Mouse (Mus musculus) hindbrain, embryonic 12.5 days (tissue): ENCODE results near the gene Shisa7. TPM values are rescaled to one million over a fixed set of nuclear protein-coding genes. Genes with fewer than 3 reads are reported as not detected.
A peak's percentile ranks its signal among the peaks of the same experiment; 100 is the strongest.
"Not testable (repeated sequence)": the region's sequence is repeated elsewhere in the genome, so short reads cannot be mapped to it uniquely, and the experiment has no call there.

ENCODE experiments used
- ATAC-seq: fragments of 200-750 bp; cut with Nextera tagmentation; 2 replicates; pipeline ENCODE4 v1.8.0; 2017; ENCODE audit warnings: moderate TSS enrichment; ENCODE audit not compliant: low FRiP score
- H3K27ac ChIP-seq: fragments of 300-500 bp; sonication (generic); 2 replicates; pipeline ENCODE4 v1.5.1; 2016; ENCODE audit warnings: mild to moderate bottlenecking
- H3K27me3 ChIP-seq: fragments of 300-500 bp; sonication (generic); 2 replicates; pipeline ENCODE4 v1.6.1; 2016; ENCODE audit warnings: mild to moderate bottlenecking
- H3K36me3 ChIP-seq: fragments of 300-500 bp; sonication (generic); 2 replicates; pipeline ENCODE4 v1.6.1; 2016; ENCODE audit warnings: mild to moderate bottlenecking
- H3K4me1 ChIP-seq: fragments of 300-500 bp; sonication (generic); 2 replicates; pipeline ENCODE4 v1.6.1; 2016
- H3K4me2 ChIP-seq: fragments of 300-500 bp; sonication (generic); replicated peaks from 2 replicates; pipeline ENCODE4 v1.6.1; 2016; ENCODE audit warnings: mild to moderate bottlenecking
- H3K4me3 ChIP-seq: fragments of 300-500 bp; sonication (generic); 2 replicates; pipeline ENCODE4 v1.5.1; 2016; ENCODE audit warnings: mild to moderate bottlenecking
- H3K9ac ChIP-seq: fragments of 300-500 bp; sonication (generic); 2 replicates; pipeline ENCODE4 v1.6.1; 2016; ENCODE audit warnings: mild to moderate bottlenecking, moderate library complexity
- H3K9me3 ChIP-seq: fragments of 300-500 bp; sonication (generic); replicated peaks from 2 replicates; pipeline ENCODE4 v1.6.1; 2016; ENCODE audit warnings: mild to moderate bottlenecking
- WGBS: fragments of 180-500 bp; shearing (Covaris S2); methylation state at CpG from one replicate; pipeline ENCODE4 v1.1.7; 2016; 5-methylcytosine and 5-hydroxymethylcytosine counted together
- polyA plus RNA-seq: library from polyadenylated mRNA; unstranded; fragments of >200 nt; fragmentation: Nextera tagmentation; extraction: Ambion mirVana; gene quantifications from 2 replicates; pipeline ENCODE4 v1.2.1, GENCODE M21; 2016

The Shisa7 gene
- polyA plus RNA-seq, 1 experiment from 2014 or later, result 6.7 TPM

DNA sequence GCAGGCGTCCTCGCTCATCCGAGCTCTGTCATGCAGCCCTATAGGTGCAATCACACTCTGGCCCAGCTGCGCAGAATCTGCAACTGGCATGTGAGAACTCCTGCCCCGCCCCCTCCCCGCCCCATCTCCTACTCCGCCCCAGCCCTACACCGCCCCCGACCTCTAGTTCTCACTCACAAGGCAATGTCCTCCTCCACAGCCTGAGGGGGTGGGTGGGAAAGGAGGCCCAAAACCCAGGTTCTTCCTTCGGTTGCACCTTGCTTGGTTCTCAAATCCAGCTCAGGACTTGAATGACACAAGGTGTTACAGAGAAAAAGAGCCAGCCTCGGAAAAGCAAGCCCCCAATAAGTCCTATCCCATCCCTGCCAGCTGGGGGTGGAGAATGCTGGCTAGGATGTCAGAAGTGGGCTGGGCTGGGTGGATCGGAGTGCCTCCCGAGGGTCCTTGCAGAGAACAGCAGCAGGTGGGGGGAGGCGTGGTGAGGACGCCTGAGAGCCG is 1.8 kb downstream of the Shisa7 start:
- Histone ChIP-seq H3K9me3 (no peaks in the 10 kb centered on the region), H3K36me3 (no peaks in the 10 kb centered on the region), H3K27me3 (peaks cover 44% of the 10 kb centered on the region), H3K4me1 (peaks cover 28% of the 10 kb centered on the region), H3K4me3 (peak overlapping the region; percentile 55), H3K4me2 (peak overlapping the region; percentile 90), H3K27ac (peak overlapping the region; percentile 79), H3K9ac (peak overlapping the region; percentile 69)
- peak; percentile 62 for ATAC-seq
- WGBS, result 2% methylated on average over 16 of the region's 16 CpGs

DNA sequence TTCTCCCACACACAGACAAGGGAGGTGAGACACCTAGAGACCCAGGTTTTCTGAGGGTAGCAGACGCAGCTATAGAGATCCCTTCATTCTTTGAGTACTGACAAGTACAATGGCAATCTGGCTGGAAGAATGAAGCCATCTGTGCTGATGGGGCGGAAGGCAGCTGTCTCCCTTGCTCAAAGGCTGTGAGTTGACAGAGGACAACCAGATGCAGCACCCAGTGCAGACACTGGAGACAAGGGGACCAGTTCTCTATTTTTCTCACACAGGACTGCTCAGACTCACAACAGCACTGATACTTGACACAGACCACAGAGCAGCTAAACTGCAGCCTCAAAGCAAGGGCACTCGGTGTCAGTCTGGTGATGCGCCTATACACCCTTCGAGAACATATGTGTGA is 2.4 kb downstream of the Shisa7 start:
- peak overlapping the region; percentile 69; the same call in 1 of the 2 replicates for H3K9ac ChIP-seq
- WGBS, result 48% methylated on average over 5 of the region's 5 CpGs
- H3K4me2 ChIP-seq, result peak overlapping the region; percentile 90
- H3K27ac ChIP-seq, result peak overlapping the region; percentile 79
- H3K27me3 ChIP-seq, result peaks cover 50% of the 10 kb centered on the region
- ATAC-seq, result 0 out of 2 replicates have a peak, but pooled peaks have one; percentile 2
- H3K36me3 ChIP-seq, result no peaks in the 10 kb centered on the region
- H3K9me3 ChIP-seq, result no peaks in the 10 kb centered on the region
- H3K4me3 ChIP-seq, result 0 out of 2 replicates have a peak overlapping the region, but pooled peaks have one; percentile 55
- peaks cover 28% of the 10 kb centered on the region for H3K4me1 ChIP-seq

DNA sequence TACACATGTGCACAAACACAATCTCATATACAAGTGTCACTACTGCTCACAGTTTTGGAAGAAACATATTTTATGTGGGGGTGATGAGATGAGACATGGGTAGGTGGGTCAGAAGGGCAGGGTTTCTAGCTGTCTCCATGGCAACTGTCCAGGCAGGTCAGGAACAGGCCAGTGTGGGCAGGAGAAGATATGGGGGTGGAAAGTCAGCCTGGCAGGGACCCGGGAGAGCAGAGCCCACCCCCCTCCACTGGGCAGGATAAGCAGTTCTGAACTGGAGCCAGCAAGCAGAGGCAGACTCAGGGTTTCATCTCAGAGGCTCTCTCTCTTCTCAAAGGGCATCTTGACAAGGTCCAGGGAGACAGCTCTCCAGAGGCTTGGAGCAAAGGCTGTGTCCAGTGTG is 6.9 kb downstream of the Shisa7 start:
- no peak for ATAC-seq
- no peak overlapping the region for H3K9ac ChIP-seq
- peaks cover 66% of the 10 kb centered on the region for H3K27me3 ChIP-seq
- no peak overlapping the region for H3K4me3 ChIP-seq
- H3K36me3 ChIP-seq, result no peaks in the 10 kb centered on the region
- H3K4me2 ChIP-seq, result no peak overlapping the region
- H3K9me3 ChIP-seq, result no peaks in the 10 kb centered on the region
- H3K27ac ChIP-seq, result no peak overlapping the region
- 20% methylated on average over 1 of the region's 1 CpGs for WGBS
- H3K4me1 ChIP-seq, result peaks cover 22% of the 10 kb centered on the region

DNA sequence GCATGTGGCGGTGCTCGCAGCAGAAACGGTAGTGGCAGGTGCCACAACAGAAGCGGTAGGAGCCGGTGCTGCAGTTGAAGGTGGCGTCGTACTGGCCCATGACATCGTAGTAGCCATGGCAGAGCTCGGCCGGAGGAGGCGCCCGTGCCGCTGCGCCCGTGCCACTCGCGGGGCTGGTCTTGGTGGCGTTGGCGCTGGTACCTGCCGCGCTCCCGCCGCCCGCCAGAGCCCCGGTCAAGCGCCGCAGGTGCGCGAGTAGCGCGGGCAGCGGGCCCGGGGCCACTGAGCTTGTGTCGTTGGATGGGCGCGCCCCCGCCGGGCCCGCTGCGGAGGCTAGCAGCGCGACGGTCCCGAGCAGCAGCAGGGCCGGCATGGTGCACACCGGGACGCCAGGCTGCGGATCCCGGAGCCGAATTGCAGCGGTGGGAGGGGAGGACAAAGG is 8.1 kb downstream of the Shisa7 start:
- ATAC-seq, result peak; percentile 92
- Histone ChIP-seq H3K9me3 (0 out of 2 replicates have a peak, but pooled peaks cover 3% of the 10 kb centered on the region), H3K9ac (peak overlapping the region; percentile 84), H3K4me2 (peak overlapping the region; percentile 93), H3K27ac (peak overlapping the region; percentile 90), H3K4me3 (peak overlapping the region; percentile 60), H3K36me3 (0 out of 2 replicates have a peak, but pooled peaks cover 3% of the 10 kb centered on the region), H3K27me3 (peaks cover 66% of the 10 kb centered on the region), H3K4me1 (peaks cover 10% of the 10 kb centered on the region)
- WGBS, result under 1% methylated on average over 50 of the region's 51 CpGs

DNA sequence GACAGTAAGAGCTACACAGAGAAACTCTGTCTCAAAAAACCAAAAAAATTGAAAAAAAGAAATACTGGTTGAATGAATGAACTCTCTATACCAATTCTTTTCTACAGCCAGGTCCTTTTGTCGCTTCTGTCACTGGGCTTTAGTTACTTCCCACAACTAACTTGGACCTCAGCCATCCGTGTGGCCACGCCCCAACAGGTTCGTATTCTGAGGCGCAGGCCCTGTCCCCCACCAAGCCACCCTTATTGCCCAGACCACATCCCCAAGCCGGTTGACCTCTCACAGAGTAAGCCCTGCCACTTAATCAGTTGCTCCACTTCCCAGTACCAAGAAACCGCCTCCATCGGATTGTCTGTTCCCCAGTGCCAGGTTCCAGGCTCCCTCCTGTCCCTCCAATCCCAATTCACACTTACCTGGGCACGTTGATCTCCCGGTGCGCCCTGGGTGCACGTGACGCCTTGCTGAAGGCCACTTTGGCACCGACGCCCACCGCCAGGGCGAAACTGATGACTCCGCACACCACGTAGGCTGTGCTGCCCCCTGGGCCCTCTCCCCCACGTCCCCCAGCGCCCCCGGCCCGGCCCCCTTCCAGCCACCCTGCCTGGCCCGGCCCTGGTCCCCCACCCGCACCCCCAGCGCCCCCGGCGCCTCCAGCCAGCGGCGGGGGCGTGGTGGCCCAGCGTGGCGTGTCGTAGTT is 8.7 kb downstream of the Shisa7 start:
- 0 out of 2 replicates have a peak, but pooled peaks cover 3% of the 10 kb centered on the region for H3K36me3 ChIP-seq
- H3K27me3 ChIP-seq, result peaks cover 70% of the 10 kb centered on the region
- peak overlapping the region; percentile 60 for H3K4me3 ChIP-seq
- H3K9me3 ChIP-seq, result 0 out of 2 replicates have a peak, but pooled peaks cover 3% of the 10 kb centered on the region
- peaks cover 13% of the 10 kb centered on the region for H3K4me1 ChIP-seq
- WGBS, result 5% methylated on average over 34 of the region's 34 CpGs
- H3K4me2 ChIP-seq, result peak overlapping the region; percentile 93
- H3K27ac ChIP-seq, result peak overlapping the region; percentile 90
- peak; percentile 43 for ATAC-seq
- H3K9ac ChIP-seq, result peak overlapping the region; percentile 84

DNA sequence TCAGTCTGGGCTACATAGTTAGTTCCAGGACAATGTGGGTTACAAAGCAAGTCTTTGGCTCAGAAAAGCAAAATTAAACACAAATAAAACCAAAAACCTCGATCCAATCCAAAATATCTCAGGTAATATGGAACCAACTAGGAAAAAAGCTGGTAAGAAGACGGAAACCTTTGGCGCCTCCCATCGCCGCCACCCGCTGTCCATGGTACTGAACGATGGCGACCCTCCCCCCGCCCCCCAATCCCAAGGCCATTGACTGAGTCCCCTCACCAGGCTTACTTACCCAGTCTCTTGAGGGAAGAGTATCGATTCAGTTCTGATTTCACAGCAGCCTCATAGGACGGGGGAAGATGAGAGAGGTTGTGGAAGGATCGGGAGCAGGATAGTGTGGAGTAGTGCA is 14.0 kb downstream of the Shisa7 start:
- Histone ChIP-seq H3K36me3 (peaks cover 19% of the 10 kb centered on the region), H3K4me3 (no peak overlapping the region), H3K9ac (no peak overlapping the region), H3K27me3 (peaks cover 52% of the 10 kb centered on the region), H3K4me2 (no peak overlapping the region), H3K27ac (no peak overlapping the region), H3K9me3 (0 out of 2 replicates have a peak, but pooled peaks cover 3% of the 10 kb centered on the region), H3K4me1 (0 out of 2 replicates have a peak, but pooled peaks cover 2% of the 10 kb centered on the region)
- 6% methylated on average over 12 of the region's 12 CpGs for WGBS
- ATAC-seq, result no peak

DNA sequence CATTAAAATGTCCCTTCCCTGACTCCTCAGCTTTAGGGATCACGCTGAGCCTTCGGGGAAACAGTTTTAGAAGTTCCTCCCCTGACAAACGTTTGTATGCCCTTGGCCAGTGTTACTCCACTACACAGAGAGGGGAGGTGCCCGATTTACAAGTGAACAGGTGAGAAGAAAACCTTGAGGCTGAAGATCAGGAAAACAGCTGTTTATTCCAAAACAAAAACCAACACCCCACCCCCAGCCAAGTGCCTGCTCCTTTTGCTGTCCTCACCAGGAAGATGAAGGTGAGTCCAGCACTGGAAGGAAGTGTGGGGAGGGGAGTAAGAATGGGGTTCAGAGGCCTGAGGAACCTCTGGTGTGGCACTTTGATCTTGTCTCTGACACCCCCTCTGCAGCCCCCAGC is 19.1 kb downstream of the Shisa7 start:
- Histone ChIP-seq H3K9me3 (no peaks in the 10 kb centered on the region), H3K9ac (no peak overlapping the region), H3K27me3 (peaks cover 9% of the 10 kb centered on the region), H3K36me3 (peaks cover 17% of the 10 kb centered on the region), H3K27ac (no peak overlapping the region), H3K4me2 (no peak overlapping the region), H3K4me3 (no peak overlapping the region), H3K4me1 (no peaks in the 10 kb centered on the region)
- 56% methylated on average over 4 of the region's 4 CpGs for WGBS
- no peak for ATAC-seq

DNA sequence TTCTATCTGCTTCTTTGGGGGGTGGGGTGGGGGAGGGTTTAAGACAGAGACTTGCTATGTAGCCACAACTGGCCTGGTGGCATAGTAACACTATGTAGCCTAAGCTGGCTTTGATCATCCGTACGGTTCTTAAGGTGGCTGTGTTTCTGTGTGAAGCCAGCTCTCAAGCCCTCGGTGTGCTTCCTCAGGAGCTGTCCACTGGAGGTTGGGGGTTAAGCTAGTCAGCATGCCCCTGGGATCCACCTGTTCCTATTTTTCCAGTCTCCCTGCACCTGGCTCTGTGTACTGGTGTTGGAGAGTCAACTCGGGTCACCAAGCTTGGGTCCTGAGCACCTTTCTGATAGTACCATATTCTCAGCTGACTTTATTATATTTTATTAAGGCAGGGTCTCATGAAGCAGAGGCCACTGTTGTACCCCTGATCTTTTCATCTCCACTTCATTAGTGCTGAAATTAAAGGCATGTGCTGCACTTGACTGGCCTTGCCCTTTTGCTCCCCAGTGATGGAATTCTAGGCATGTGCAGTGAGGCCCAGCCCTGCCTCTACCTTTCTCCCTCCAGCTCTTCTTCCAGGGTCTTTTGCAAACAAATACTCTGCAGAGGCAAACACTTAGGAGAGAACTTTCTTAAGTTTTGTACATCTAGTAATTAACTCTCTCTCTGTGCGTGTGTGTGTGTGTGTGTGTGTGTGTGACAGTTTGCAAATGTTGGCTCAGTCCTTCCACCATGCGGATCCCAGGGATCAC is 22.2 kb downstream of the Shisa7 start:
- no peaks in the 10 kb centered on the region for H3K4me1 ChIP-seq
- no peak overlapping the region for H3K9ac ChIP-seq
- no peaks in the 10 kb centered on the region for H3K27me3 ChIP-seq
- H3K36me3 ChIP-seq, result no peaks in the 10 kb centered on the region
- ATAC-seq, result no peak
- H3K4me2 ChIP-seq, result no peak overlapping the region
- no peaks in the 10 kb centered on the region for H3K9me3 ChIP-seq
- no peak overlapping the region for H3K4me3 ChIP-seq
- WGBS, result 75% methylated on average over 6 of the region's 6 CpGs
- H3K27ac ChIP-seq, result no peak overlapping the region

DNA sequence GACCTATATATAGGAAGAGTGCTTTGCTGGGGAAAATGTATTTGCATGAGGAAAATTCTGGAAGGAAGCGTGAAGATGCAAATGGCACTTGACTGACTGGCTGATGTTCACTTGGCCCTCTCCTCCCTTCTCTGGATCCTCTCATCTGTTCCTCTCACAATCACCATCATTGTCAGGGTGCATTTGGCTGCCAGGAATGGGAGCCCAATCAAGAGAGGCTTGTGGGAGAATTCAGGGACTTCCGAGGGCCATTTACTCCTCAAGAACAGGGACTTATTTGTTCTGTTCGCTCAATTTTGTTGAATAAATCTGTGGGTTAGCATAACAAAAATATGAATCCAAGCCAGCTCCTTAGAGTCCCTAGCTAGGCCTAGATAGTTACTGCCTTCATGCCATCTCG is 22.8 kb downstream of the Shisa7 start:
- no peak overlapping the region for H3K9ac ChIP-seq
- 84% methylated on average over 4 of the region's 4 CpGs for WGBS
- H3K9me3 ChIP-seq, result no peaks in the 10 kb centered on the region
- no peak overlapping the region for H3K4me2 ChIP-seq
- H3K27ac ChIP-seq, result no peak overlapping the region
- no peaks in the 10 kb centered on the region for H3K4me1 ChIP-seq
- H3K4me3 ChIP-seq, result no peak overlapping the region
- ATAC-seq, result no peak
- no peaks in the 10 kb centered on the region for H3K36me3 ChIP-seq
- no peaks in the 10 kb centered on the region for H3K27me3 ChIP-seq

DNA sequence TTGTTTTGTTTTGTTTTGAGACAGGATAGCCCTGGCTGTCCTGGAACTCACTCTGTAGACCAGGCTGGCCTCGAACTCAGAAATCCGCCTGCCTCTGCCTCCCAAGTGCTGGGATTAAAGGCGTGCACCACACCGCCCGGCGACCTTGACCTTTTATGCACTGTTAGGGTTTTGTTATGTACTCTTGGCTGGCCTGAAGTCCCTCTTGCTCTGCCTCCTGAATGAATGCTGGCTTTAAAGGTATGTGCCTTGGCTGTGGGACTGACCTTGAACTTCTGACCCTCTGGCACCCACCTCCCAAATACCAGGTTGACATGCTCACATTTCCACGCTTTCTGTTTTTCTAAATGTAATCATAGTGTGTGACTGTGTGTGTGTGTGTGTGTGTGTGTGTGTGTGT is 23.6 kb downstream of the Shisa7 start:
- H3K4me1 ChIP-seq, H3K9me3 ChIP-seq, H3K9ac ChIP-seq, H3K36me3 ChIP-seq, ATAC-seq, H3K4me3 ChIP-seq, H3K4me2 ChIP-seq, H3K27me3 ChIP-seq, H3K27ac ChIP-seq: not testable (repeated sequence)
- 93% methylated on average over 7 of the region's 7 CpGs for WGBS

DNA sequence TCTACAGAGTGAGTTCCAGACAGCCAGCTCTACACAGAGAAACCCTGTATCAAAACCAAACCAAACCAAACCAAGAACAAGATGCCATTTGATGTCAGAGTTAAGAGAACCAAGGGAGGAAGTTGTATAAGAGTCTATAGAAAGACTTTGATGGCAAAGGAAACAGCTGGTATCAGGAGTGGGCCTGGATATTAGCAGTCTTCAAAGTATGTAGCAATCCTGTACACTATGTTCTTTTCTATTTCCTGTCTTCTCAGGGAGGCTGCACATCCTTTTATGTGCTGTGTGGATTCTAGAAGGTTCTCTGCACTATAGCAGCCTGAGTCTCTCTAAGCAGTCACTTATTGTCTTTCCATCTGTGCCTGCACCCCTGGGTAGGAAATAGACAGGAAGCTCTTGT is 27.9 kb downstream of the Shisa7 start:
- no peak overlapping the region for H3K9ac ChIP-seq
- H3K27ac ChIP-seq, result no peak overlapping the region
- peaks cover 5% of the 10 kb centered on the region for H3K4me1 ChIP-seq
- H3K36me3 ChIP-seq, result no peaks in the 10 kb centered on the region
- H3K4me2 ChIP-seq, result no peak overlapping the region
- no peak for ATAC-seq
- H3K27me3 ChIP-seq, result no peaks in the 10 kb centered on the region
- H3K4me3 ChIP-seq, result no peak overlapping the region
- no peaks in the 10 kb centered on the region for H3K9me3 ChIP-seq

DNA sequence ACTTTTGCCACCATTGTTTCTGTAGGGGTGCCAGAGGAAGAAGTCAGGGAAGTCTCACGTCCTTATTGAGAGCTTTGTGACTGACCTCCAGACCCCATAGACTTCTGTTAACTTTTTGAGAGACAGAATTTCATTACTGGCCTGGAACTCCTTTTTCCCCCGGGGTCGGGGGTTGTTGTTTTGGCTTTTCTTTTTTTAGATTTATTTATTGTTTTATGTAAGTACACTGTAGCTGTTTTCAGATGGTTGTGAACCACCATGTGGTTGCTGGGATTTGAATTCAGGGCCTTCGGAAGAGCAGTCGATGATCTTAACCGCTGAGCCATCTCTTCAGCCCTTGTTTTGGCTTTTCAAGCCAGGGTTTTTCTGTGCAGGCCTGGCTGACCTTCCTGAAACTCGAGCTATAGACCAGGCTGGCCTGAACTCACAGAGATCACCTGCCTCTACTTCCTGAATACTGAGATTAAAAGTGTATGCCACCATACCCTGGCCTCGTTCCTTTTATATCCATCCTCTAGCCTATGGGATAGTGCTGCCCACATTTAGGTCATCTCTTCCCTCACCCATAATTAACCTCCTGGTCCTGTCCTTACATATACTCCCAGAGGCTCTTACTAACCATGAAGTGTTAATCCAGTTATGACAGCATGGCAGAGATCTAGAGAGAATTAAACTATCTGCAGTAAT is 31.2 kb downstream of the Shisa7 start:
- Histone ChIP-seq H3K27me3 (no peaks in the 10 kb centered on the region), H3K9me3 (no peaks in the 10 kb centered on the region), H3K4me3 (peak overlapping the region; percentile 91), H3K4me2 (peak overlapping the region; percentile 87), H3K9ac (peak overlapping the region; percentile 47), H3K27ac (peak overlapping the region; percentile 80), H3K4me1 (peaks cover 27% of the 10 kb centered on the region), H3K36me3 (peaks cover 20% of the 10 kb centered on the region)
- WGBS, result 26% methylated on average over 8 of the region's 8 CpGs
- ATAC-seq, result no peak
